Mouse (Mus musculus) lung, adult 2 months (tissue): Measurements from ENCODE around the gene Fubp3. TPM values are rescaled to one million over a fixed set of nuclear protein-coding genes. Genes with fewer than 3 reads are reported as not detected.

Experiments
- DNase-seq: peaks from one replicate; pipeline ENCODE4 v3.0.0; 2022
- H3K4me1 ChIP-seq: fragments of 200-500 bp; 2 replicates; pipeline ENCODE4 v1.6.1; 2011; ENCODE audit warnings: low read length; ENCODE audit not compliant: control insufficient read depth, insufficient read depth
- H3K4me3 ChIP-seq: fragments of 200-500 bp; replicated peaks from 2 replicates; pipeline ENCODE3; 2011; ENCODE audit warnings: low read depth, mild to moderate bottlenecking, control low read depth, low read length; ENCODE audit errors: extremely low read depth
- CTCF ChIP-seq: fragments of 200-500 bp; IDR thresholded peaks from 2 replicates; pipeline ENCODE4 v1.5.1; 2011; ENCODE audit warnings: mild to moderate bottlenecking, low read length, control low read depth; ENCODE audit not compliant: insufficient read depth
- POLR2A ChIP-seq: fragments of 200-500 bp; IDR thresholded peaks from 2 replicates; pipeline ENCODE4 v1.6.1; 2011; ENCODE audit warnings: low read depth, mild to moderate bottlenecking, control low read depth, low read length, borderline replicate concordance; ENCODE audit errors: extremely low read depth
- WGBS: fragments of 180-500 bp; shearing (Covaris S2); methylation state at CpG from one replicate; pipeline ENCODE4 v1.1.7; 2018; 5-methylcytosine and 5-hydroxymethylcytosine counted together
- polyA plus RNA-seq: library from polyadenylated mRNA; depleted of rRNA; stranded (reverse); fragments of >200 nt; gene quantifications from 2 replicates; pipeline ENCODE4 v1.2.3, GENCODE M21; 2012

Gene Fubp3
- polyA plus RNA-seq, 1 experiment = 46.4 TPM

DNA sequence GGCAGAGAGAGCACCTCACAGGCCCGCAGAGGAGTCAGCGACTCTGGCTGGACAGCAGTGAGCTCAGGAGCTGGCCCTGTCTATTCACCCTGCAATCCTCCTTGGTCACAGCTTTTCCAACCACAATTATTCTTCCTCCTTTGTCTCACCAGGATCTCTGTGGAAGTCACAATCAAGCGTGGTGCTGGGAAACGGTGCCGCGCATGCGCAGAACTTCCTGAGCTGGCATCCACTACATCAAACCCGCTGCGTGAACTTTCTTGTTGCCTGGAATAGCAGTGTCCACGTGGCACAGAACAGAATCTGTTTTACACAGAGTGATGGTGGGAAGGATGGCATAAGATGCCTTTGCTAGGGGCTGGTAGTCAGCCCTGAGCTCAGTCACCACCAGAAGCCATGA is 20.5 kb upstream of the Fubp3 start:
- TF ChIP-seq CTCF = no peak
- TF ChIP-seq POLR2A = no peak
- H3K4me1 ChIP-seq = no peaks in the 10 kb centered on the region
- H3K4me3 ChIP-seq = no peak overlapping the region
- DNase-seq = no peak
- WGBS = 81% methylated on average over 10 of the region's 10 CpGs

- WGBS = 90% methylated on average over 5 of the region's 5 CpGs
- H3K4me3 ChIP-seq = no peak overlapping the region
- TF ChIP-seq CTCF (peak; percentile 35), POLR2A (no peak)
- H3K4me1 ChIP-seq = no peaks in the 10 kb centered on the region
- no peak for DNase-seq
Observed at GRCm38 (mm10) chr2:31554619-31555018, 17.8 kb upstream of the Fubp3 start.

DNA sequence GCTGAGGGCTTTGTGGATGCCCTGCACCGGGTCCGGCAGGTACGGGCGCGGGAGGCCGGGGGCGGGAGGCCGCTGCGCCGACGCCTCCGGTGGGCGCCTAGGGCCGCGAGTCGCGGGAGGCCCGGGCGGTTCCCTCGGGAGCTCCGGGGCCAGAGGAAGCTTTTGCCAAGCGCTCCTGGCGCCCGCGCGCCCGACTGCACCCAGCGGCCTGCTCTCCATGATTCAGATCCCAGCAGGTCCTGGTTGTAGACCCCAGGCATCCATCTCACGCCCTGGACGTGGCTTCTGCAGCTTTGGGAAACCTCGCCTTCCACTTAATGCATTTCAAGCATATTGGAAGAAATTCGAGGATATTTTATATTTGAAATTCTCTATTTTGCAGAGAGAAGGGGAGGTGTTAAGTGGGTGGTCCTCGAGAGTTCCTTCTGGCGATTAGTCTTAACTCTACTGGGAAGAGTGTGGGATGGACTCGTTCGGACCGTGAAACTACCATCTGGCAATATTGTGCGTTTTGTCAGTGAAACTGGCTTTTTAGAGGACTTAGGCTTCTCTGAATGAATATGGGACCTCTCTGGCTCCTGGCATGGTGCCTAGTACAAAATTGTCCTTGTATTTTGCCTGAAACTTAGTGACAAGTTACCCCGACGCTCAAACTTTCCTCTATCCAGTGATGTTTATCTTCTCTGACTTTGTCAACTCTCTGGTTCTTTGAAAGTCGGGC is 624 bp downstream of the Fubp3 start:
- H3K4me3 ChIP-seq = peak overlapping the region; percentile 59
- 2% methylated on average over 41 of the region's 41 CpGs for WGBS
- H3K4me1 ChIP-seq = peaks cover 9% of the 10 kb centered on the region; the same call in 1 of the 2 replicates
- TF ChIP-seq CTCF (no peak), POLR2A (no peak)
- no peak for DNase-seq

DNA sequence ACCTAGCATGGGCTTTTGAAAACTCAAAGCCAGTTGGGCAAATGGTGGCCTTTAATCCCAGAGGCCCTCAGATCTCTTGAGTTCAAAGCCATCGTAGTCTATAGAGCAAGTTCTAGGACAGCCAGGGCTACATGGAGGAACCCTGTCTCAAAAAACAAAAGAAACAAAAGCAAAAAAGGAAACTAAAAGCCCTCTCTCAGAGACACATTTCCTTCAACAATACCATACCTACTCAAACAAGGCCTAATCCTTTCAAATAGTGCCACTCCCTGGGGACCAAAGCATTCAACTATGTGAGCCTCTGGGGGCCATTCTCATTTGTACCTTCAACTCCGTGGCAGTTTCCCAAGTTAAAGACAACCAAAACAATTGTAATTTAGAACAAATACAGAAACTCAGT is 9.2 kb downstream of the Fubp3 start:
- TF ChIP-seq POLR2A = no peak
- TF ChIP-seq CTCF = no peak
- Histone ChIP-seq H3K4me1 (no peaks in the 10 kb centered on the region), H3K4me3 (no peak overlapping the region)
- 80% methylated on average over 2 of the region's 2 CpGs for WGBS
- DNase-seq = no peak

DNA sequence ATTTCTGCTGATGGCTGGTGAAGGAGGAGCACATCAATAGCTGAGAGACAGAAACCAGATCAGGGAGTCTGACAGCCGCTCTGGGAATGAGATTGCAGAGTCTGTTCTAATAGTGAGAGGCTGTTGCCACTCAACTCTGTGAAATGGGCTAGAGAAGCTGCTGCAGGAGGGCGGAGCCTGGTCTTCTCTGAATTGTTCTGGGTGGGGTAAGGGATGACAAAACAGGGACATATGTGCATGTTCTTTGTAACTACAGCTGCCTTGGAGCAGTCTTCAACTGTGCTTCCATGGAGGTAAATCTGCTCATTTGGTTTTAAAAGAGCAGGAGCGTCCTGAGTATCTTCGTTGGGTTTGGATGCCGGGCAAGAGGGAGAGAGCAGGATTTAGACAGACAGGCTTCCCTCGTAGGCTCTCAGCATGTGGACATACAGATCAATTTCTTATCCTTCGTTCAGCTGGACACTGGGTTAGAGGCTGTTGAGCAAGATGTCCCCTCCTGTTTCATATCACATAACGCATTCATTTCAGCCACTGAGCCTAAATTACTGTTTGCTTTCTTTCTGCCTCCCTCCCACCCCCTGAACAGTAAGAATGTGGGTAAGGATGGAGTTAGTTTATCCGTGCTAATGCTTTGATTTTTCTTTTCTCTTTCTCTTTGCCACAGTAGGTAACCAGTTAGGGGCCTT is 19.5 kb downstream of the Fubp3 start:
- WGBS = 77% methylated on average over 9 of the region's 9 CpGs
- Histone ChIP-seq H3K4me3 (no peak overlapping the region), H3K4me1 (peaks cover 7% of the 10 kb centered on the region)
- no peak for DNase-seq
- no peak for TF ChIP-seq CTCF
- no peak for TF ChIP-seq POLR2A

DNA sequence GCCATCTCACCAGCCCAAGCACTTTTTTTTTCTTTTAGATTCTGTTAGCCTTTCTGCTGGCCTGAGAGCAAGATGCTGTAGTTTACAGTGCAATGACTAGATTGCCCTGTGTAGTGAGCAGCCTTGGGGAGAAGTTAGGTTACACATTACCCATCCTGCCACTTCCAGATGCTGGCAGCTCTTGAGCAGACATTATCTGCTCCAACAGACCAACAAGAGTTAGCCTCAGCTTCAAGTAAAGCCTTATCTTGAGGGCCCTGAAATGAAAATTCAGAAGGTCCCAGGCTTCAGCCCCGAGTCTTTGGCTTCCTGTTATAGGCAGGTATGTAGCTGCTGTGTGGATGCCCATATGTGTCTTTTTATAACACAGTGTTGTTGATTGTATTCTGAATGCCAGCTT is 35.1 kb downstream of the Fubp3 start:
- WGBS = 82% methylated on average over 1 of the region's 1 CpGs
- H3K4me1 ChIP-seq = no peaks in the 10 kb centered on the region
- TF ChIP-seq POLR2A (no peak), CTCF (no peak)

DNA sequence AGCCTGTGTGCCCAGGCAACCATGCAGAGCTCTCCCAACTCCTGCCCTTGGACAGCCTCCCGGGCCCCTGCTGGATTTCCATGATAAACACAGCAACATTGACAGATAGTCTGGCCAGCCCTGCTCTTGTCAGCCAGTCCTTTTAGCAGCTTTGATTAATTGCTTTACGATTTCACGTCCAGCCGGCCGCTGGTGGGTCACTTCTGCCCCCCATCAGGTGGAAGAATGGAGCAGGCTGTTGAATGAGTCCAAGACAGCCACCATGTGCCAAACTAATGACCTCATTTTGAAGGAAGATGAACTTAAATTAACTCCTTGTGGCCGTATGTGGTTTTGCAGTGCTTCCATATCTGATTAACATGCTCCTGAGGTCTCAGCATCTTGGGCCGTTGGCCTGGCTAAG is 37.4 kb downstream of the Fubp3 start:
- no peak for DNase-seq

More for the DNA sequence above, 35.1 kb downstream of the Fubp3 start:
- no peak for DNase-seq
- no peak overlapping the region for H3K4me3 ChIP-seq

DNA sequence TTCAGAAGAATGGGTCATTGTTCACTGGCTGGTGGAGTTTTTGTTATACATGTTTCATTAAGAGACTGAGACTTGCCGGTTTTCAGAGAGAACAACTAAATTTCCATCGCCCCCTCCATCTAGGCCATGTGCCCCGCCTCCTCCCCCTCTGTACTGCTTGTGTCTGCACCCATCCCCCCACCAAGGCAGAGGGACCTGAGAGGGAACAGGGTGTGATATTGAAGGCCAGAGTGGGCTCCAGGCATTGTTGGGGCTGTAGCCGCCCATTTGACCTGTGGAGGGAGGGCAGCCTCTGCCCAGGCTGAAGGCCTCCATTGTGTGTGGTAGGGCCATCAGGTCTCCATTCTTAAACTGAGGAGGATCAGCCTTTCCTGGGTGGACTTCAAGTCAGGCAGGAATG is 38.5 kb downstream of the Fubp3 start:
- DNase-seq = no peak
- no peaks in the 10 kb centered on the region for H3K4me1 ChIP-seq
- no peak overlapping the region for H3K4me3 ChIP-seq
- no peak for TF ChIP-seq CTCF
- TF ChIP-seq POLR2A = no peak
- 86% methylated on average over 4 of the region's 4 CpGs for WGBS

More for the DNA sequence above, 37.4 kb downstream of the Fubp3 start:
- 32% methylated on average over 7 of the region's 7 CpGs for WGBS
- TF ChIP-seq CTCF (no peak), POLR2A (no peak)
- no peaks in the 10 kb centered on the region for H3K4me1 ChIP-seq
- no peak overlapping the region for H3K4me3 ChIP-seq

GRCm38 (mm10) chr2:31611400-31611799 is 38.9 kb downstream of the Fubp3 start:
- 84% methylated on average over 8 of the region's 8 CpGs for WGBS
- TF ChIP-seq POLR2A (no peak), CTCF (no peak)
- Histone ChIP-seq H3K4me3 (no peak overlapping the region), H3K4me1 (no peaks in the 10 kb centered on the region)
- DNase-seq = no peak

GRCm38 (mm10) chr2:31612627-31613026 is 40.2 kb downstream of the Fubp3 start:
- DNase-seq = no peak
- 69% methylated on average over 6 of the region's 6 CpGs for WGBS
- TF ChIP-seq CTCF (no peak), POLR2A (no peak)

More at GRCm38 (mm10) chr2:31612627-31613026, 40.2 kb downstream of the Fubp3 start:
- H3K4me1 ChIP-seq = no peaks in the 10 kb centered on the region
- H3K4me3 ChIP-seq = no peak overlapping the region
